Mouse (Mus musculus) heart, adult 2 months (tissue): ENCODE data around the gene Caskin2.

ENCODE experiments used
- CTCF ChIP-seq: fragments of 200-600 bp; IDR thresholded peaks from 2 replicates; pipeline ENCODE4 v1.8.1; 2022; ENCODE audit warnings: antibody characterized with exemption, mild to moderate bottlenecking, moderate library complexity
- EP300 ChIP-seq: fragments of 200-500 bp; IDR thresholded peaks from 2 replicates; pipeline ENCODE4 v1.6.1; 2011; ENCODE audit warnings: low read depth, low read length, control low read depth; ENCODE audit not compliant: insufficient read depth
- POLR2A ChIP-seq: fragments of 200-500 bp; IDR thresholded peaks from 2 replicates; pipeline ENCODE4 v1.6.1; 2011; ENCODE audit warnings: mild to moderate bottlenecking, low read depth, low read length, control low read depth; ENCODE audit not compliant: insufficient read depth

GRCm38 (mm10) chr11:115845819-115846218 lies 32.4 kb upstream of the Caskin2 start:
- TF ChIP-seq CTCF (peak; percentile 31), POLR2A (no peak), EP300 (no peak)
